Mouse (Mus musculus) thymus, postnatal 4 days (tissue): ENCODE measurements at regions not wholly inside any gene's neighbourhood (a gene's known extent, or its start where the extent isn't known, plus 50 kb on each side); places are given as distances from the start of the nearest gene placed in this dataset.

Experiments
- DNase-seq: peaks from one replicate; pipeline ENCODE4 v3.0.0; 2021

- no peak for DNase-seq
Measured at GRCm38 (mm10) chr10:25029387-25029915, 102.2 kb upstream of the Arg1 start.

GRCm38 (mm10) chr10:25023601-25024157 is 96.4 kb upstream of the Arg1 start:
- DNase-seq: no peak

GRCm38 (mm10) chr10:25023044-25023540 is 95.8 kb upstream of the Arg1 start:
- no peak for DNase-seq

DNA sequence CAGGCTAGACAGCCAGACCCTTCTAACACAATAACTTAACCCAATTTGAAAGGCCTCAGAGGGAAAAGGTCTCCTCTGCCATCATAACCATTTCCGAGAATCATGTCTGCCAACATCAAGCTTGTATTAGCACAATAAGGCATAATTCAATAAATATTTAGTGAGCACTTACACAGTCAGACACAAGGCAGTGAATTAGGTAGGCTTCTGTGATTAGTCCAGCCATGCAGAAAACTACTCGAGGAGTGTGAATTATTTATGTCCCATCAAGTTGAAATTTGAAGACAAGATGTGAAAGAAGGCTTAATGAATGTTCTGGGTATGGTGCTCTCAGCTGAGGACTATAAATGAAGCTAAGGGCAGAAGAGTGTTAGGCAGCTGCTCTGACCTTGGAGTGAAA is 91.7 kb upstream of the Arg1 start:
- DNase-seq: no peak

- DNase-seq: no peak
Measured at GRCm38 (mm10) chr10:25017843-25018242, 90.6 kb upstream of the Arg1 start.

- no peak for DNase-seq
Measured at GRCm38 (mm10) chr10:25016110-25016509, 88.8 kb upstream of the Arg1 start.

DNA sequence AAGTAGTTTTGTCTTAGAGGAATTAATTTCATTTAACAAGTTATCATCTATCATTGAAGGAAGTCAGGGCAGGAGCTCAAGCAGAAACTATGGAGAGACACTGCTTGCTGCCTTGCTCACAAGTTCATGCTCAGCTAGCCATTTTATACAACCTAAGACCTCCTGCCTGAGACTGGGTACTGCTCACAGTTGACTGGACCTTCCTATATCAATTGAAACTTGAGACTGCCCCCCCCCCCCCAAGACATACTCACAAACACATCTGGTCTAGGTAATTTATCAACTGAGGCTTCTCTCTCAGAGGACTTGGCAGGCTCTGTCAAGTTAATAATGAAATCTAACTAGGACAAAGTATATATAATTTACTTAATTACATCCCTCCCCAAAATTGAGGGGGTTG is 84.8 kb upstream of the Arg1 start:
- no peak for DNase-seq

DNA sequence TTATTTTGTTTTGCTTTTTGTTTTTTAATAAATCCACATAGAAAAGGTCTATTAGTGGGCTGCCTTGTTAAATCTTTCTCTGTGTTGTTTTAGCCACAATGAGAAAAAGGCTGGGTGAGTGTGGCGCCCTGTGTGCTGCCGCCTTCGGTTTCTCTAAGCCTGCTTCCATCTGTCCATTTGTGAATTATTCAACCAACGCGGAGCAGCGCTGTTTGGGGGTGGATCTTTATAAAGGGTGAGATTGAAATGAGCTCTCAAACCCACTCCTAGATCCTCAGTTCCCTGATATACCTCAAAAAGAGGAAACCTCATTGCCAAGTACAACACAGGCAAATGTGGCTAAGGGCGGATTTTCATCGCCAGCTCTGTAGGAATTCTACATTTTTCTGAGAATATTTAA is 74.0 kb upstream of the Arg1 start:
- no peak for DNase-seq

DNA sequence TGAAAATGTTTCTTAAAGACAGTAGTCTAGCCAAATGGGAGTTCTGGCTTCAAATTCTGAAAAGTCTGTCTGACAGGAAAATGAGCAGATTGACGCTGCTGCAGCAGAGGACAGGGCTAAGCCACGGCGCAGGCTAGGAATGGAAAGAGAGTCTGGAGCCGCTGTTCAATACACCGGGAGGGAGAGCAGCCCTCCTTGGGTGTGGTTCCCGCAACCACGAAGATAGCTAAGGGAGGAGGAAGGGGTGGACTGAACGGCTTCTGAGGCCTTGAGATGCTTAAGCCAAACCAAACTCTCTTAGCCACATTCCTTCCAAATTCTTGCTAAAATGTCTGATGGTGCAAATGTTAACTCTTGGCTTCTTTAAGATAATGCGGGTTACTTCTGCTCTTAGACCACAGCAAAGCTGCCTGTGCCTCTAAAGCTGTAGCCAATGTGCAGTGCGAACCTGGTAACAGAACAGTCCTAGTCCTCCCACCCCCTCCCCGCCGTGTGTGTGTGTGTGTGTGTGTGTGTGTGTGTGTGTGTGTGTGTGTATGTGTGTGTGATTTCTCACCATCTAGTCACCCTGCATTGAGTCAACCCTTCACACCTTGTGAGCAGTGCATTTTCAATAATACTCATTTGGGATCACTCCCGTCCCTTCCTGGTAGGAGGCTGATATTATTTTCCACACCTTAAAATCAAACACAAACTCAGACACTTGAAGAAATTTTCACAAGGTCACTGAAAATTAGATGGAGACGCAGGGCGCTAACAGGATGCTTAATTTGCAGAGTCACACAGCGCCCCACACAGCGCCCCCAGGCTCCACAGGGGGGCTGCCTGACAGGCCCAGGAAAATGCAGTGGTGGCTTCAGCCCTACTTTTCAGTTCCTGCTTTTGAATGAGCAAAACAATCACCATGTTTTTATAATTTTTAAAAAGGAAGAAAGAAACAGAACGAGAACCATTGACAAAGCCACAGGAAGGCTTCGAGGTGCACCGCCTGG is 73.2 kb upstream of the Arg1 start:
- DNase-seq: no peak

DNA sequence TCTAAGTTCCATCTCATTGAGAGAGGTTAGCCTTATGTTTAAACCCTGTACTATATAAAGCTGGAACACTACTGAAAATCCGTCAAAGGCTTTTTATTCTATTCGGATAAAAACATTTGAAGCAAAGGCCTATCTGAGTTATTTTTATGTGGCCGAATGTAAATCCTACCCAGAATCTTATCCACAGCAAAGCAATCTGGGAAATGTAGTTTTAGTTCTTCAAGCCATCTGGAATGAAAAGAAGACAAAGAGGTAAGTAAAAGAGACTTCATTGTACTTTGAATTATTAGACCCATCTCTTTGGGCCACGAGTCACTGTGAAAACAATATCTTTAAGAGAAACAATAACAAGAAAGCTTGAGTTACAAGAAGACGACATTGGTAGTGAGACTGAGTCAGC is 72.5 kb upstream of the Arg1 start:
- DNase-seq: no peak

DNA sequence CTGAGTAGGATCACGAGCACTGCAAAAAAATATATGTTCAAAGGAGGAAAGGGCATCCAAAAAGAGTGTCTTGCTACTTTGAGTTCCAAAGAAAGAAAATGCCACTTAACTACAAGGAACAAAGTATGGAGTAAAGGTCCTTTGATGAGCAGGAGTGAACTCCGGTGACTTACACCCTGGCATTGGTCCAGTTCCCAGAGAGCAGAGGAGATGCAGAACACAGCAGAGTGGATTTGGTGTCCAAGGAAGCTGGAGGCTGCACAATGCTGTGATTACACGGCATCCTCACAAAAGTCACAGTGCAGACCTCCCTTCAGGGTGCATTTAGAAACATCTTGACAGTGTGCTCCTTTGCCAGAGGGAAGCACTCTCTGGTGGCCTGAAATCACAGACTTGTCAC is 70.4 kb upstream of the Arg1 start:
- no peak for DNase-seq

- no peak for DNase-seq
Measured at GRCm38 (mm10) chr10:24995751-24996150, 68.5 kb upstream of the Arg1 start.

DNA sequence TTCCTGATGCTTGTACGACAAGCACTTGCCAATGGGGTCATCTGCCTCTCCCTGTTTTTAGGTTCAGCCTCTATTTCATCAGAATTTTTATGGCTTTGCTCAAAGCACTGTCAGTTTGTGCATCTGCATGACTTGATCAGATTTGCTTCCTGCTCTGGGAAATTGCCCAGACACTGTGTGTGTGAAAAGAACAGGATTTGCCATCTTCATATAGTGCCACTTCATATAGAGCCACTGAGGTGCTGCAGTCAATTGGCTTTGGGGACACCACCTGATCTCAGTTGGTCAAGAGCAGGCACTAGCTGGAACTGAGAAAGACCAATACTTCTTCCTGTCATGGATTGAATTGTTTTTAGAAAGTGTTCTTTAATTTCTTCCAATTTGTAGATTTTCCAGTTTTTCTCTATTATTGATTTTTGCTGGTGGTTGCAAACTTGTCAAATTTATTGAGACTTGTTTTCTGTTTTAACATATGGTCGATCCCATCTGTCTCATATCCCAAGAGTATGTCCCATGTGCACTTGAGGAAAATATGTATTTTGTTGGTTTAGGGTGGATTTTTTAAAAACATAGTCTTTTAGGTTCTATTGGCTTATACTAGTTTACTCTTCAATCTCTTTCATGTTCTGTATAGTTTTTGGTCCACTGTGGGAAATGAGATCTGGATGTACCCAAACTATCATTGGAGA is 62.8 kb upstream of the Arg1 start:
- no peak for DNase-seq

GRCm38 (mm10) chr10:24984801-24985200 is 57.5 kb upstream of the Arg1 start:
- no peak for DNase-seq

GRCm38 (mm10) chr10:24981763-24982162 is 54.5 kb upstream of the Arg1 start:
- no peak for DNase-seq
